Mouse (Mus musculus) CD4-positive, CD25-positive, alpha-beta regulatory T cell, adult 9 weeks (primary cell): ENCODE measurements around the gene Emc4. TPM values are rescaled to one million over a fixed set of nuclear protein-coding genes. Genes with fewer than 3 reads are reported as not detected.

ENCODE experiments used
- polyA plus RNA-seq: library from polyadenylated mRNA; unstranded; fragments of 100-300 nt; shearing (Covaris generic); gene quantifications from one replicate; pipeline ENCODE4 v1.2.1, GENCODE M21; 2017

Gene Emc4
- polyA plus RNA-seq = 107 TPM

GRCm38 (mm10) chr2:112367726-112368673 is at the start of gene Emc4:
Emc4 (minus strand) TSS chr2:112368027.

GRCm38 (mm10) chr2:112378973-112379898 is 11.4 kb upstream of the Emc4 start, which contains the start of gene Katnbl1:
Katnbl1 (plus strand) TSS chr2:112379211.

Other genes starting within 250 kb of the Emc4 start
- gene Olfr1316, start 233.1 kb downstream of the Emc4 start, polyA plus RNA-seq = not detected
- gene Olfr1317, start 227.7 kb downstream of the Emc4 start, polyA plus RNA-seq = not detected
- gene Olfr1318, start 213.8 kb downstream of the Emc4 start, polyA plus RNA-seq = not detected
- gene Lpcat4, start 128.6 kb downstream of the Emc4 start, polyA plus RNA-seq = 45.2 TPM
- not detected for gene Nutm1, start 108.7 kb downstream of the Emc4 start, polyA plus RNA-seq
- gene Nop10, start 106.1 kb downstream of the Emc4 start, polyA plus RNA-seq = 184 TPM
- 82.9 TPM for gene Slc12a6, start 102.2 kb downstream of the Emc4 start, polyA plus RNA-seq
- not detected for gene Gm21985, start 101.7 kb downstream of the Emc4 start, polyA plus RNA-seq
- 26.2 TPM for gene Katnbl1, start 11.2 kb upstream of the Emc4 start, polyA plus RNA-seq
- 23.1 TPM for gene Emc7, start 87.0 kb upstream of the Emc4 start, polyA plus RNA-seq
- not detected for gene Chrm5, start 112.7 kb upstream of the Emc4 start, polyA plus RNA-seq
- 24.3 TPM for gene Aven, start 124.9 kb upstream of the Emc4 start, polyA plus RNA-seq